Mouse (Mus musculus) kidney, postnatal 0 days (tissue): ENCODE data around the gene Garnl3. TPM values are rescaled to one million over a fixed set of nuclear protein-coding genes. Genes with fewer than 3 reads are reported as not detected.
A peak's percentile ranks its signal among the peaks of the same experiment; 100 is the strongest.

ENCODE experiments used
- ATAC-seq: fragments of 200-750 bp; cut with Nextera tagmentation; replicated peaks from 2 replicates; pipeline ENCODE4 v1.8.0; 2017; ENCODE audit warnings: low read depth, moderate number of reproducible peaks, moderate TSS enrichment, moderate library complexity; ENCODE audit not compliant: low FRiP score
- DNase-seq: peaks from one replicate; pipeline ENCODE4 v3.0.0-alpha.2; 2016; ENCODE audit warnings: low spot score
- H3K27ac ChIP-seq: fragments of 300-500 bp; sonication (generic); 2 replicates; pipeline ENCODE4 v1.5.1; 2014; ENCODE audit warnings: mild to moderate bottlenecking
- H3K27me3 ChIP-seq: fragments of 300-500 bp; sonication (generic); 2 replicates; pipeline ENCODE4 v1.6.1; 2014; ENCODE audit warnings: low read length, mixed read lengths; ENCODE audit not compliant: insufficient read depth
- H3K36me3 ChIP-seq: fragments of 300-500 bp; sonication (generic); 2 replicates; pipeline ENCODE4 v1.6.1; 2014; ENCODE audit warnings: low read length, mixed read lengths; ENCODE audit not compliant: insufficient read depth
- H3K4me1 ChIP-seq: fragments of 300-500 bp; sonication (generic); replicated peaks from 2 replicates; pipeline ENCODE4 v1.6.1; 2014; ENCODE audit warnings: antibody characterized with exemption, low read length, mixed read lengths; ENCODE audit not compliant: insufficient read depth
- H3K4me2 ChIP-seq: fragments of 300-500 bp; sonication (generic); 2 replicates; pipeline ENCODE4 v1.6.1; 2014; ENCODE audit warnings: mild to moderate bottlenecking, low read length, moderate library complexity, mixed read lengths
- H3K4me3 ChIP-seq: fragments of 300-500 bp; sonication (generic); replicated peaks from 2 replicates; pipeline ENCODE4 v1.5.1; 2014; ENCODE audit warnings: low read depth, low read length
- H3K9ac ChIP-seq: fragments of 300-500 bp; sonication (generic); 2 replicates; pipeline ENCODE4 v1.6.1; 2014; ENCODE audit warnings: low read depth, low read length
- H3K9me3 ChIP-seq: fragments of 300-500 bp; sonication (generic); replicated peaks from 2 replicates; pipeline ENCODE4 v1.6.1; 2016; ENCODE audit warnings: low read length, inconsistent platforms, mixed read lengths
- CTCF ChIP-seq: IDR thresholded peaks from 2 replicates; pipeline ENCODE4 v1.5.1; 2016; ENCODE audit warnings: antibody characterized with exemption, low read depth, mild to moderate bottlenecking, moderate library complexity
- WGBS: fragments of 180-500 bp; shearing (Covaris S2); extraction: QIAGEN DNeasy Blood & Tissue Kit; methylation state at CpG from one replicate; pipeline ENCODE4 v1.1.7; 2014; 5-methylcytosine and 5-hydroxymethylcytosine counted together
- polyA plus RNA-seq: library from polyadenylated mRNA; unstranded; fragments of >200 nt; fragmentation: Nextera tagmentation; extraction: Ambion mirVana; gene quantifications from 2 replicates; pipeline ENCODE4 v1.2.1, GENCODE M21; 2015

Gene Garnl3
- polyA plus RNA-seq, 1 experiment from 2014 or later, result 6.6 TPM

DNA sequence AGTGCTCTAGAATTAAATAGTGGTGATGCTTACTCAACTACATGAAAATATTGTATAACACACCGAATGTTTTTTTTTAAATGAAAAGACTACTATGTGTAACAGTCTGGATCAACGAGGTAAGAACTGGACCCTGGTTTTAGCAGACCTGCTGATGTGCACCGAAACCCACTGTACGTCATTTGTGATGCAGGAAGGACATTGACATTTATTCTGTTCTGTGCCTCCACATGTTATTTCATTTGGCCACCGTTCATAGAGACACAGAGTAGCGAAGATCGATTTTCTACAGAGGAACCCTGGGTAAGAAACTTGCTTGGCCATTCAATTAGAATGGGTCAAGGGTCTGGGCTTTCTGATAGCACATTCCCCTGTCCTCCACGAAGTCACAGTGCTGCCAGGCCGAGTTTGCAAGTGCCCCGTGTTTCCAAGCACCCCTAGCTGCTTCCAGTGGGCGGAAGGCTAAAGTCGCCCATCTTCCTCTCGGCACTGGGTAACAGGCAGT lies 165.2 kb downstream of the Garnl3 start:
- Histone ChIP-seq H3K4me1 (peaks cover 5% of the 10 kb centered on the region), H3K4me2 (peak overlapping the region; percentile 69), H3K9me3 (no peaks in the 10 kb centered on the region), H3K27me3 (no peaks in the 10 kb centered on the region), H3K9ac (peak overlapping the region; percentile 69), H3K27ac (peak overlapping the region; percentile 96), H3K4me3 (peak overlapping the region; percentile 51), H3K36me3 (peaks cover 20% of the 10 kb centered on the region; the same call in 1 of the 2 replicates)
- 9% methylated on average over 13 of the region's 13 CpGs for WGBS
- ATAC-seq (no peak), DNase-seq (no peak)
- no peak for TF ChIP-seq CTCF

DNA sequence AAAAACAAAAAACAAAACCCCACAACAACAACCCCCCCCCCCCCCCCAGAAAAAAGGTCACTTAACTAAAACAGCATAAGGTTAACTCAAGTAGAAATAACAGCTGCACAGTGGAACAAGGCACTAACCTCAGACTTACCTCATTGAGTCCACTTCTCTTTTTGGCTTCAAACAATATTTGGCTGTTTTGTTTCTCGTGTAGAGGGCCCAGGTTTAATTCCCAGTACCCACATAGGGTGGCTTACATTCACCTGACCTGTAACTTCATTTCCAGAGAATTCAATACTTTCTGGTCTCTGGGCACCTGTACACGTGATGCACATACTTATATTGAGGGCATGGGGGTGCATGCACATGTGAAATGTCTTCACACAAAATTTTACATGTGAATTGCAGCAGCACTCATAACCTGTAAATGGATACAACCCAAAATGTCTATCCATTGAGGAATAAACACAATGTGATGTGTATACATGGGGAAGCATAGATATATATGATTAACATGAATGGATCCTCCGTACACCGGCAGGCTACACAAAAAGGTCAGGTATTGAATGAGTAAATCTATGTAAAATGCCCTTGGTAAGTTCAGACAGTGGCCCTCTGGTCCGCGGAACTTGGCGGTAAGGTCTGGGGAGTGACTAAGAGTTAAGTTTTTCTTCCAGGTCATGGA lies 165.8 kb downstream of the Garnl3 start:
- Histone ChIP-seq H3K27ac (peak overlapping the region; percentile 96; the same call in 1 of the 2 replicates), H3K4me2 (no peak overlapping the region; the same call in 1 of the 2 replicates), H3K9ac (no peak overlapping the region), H3K36me3 (peaks cover 20% of the 10 kb centered on the region; the same call in 1 of the 2 replicates), H3K4me1 (peaks cover 8% of the 10 kb centered on the region), H3K9me3 (no peaks in the 10 kb centered on the region), H3K4me3 (no peak overlapping the region), H3K27me3 (no peaks in the 10 kb centered on the region)
- DNase-seq, result no peak
- WGBS, result 18% methylated on average over 7 of the region's 7 CpGs
- TF ChIP-seq CTCF, result no peak
- ATAC-seq, result no peak

DNA sequence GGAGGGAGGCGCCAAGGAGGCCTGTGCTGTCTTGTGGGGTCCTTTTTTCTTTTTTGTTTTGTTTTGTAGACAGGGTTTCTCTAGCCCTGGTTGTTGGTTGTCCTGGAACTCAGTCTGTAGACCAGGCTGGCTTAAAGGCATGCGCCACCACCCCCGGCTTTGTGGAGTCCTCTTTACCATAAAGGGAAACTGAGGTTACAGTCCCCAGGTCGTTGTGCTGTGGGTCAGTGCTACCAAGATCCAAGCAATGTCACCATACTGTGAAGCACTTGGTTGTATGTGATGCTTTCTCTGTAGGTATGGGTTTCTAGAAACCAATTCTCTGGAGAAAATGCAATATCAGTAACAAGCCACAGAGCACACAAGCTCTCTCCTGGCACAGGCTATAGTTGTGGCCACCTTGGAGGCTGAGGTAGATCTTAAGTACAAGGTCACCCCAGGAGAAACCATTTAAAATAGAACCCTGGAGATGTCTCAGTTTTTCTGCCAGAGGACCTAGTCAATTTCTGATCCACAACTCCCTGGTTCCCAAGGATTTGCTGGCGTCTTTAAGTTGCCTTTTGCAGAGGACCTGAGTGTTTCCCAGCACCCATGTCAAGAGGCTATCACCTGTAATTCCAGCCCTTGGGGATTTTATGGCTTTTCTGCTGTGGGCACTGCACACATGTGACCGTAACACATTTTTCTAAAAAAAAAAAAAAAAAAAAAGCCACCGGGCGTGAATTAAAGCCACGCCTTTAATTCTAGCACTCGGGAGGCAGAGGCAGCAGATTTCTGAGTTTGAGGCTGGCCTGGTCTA lies 166.6 kb downstream of the Garnl3 start:
- H3K27ac ChIP-seq, result no peak overlapping the region
- 37% methylated on average over 10 of the region's 10 CpGs for WGBS
- no peaks in the 10 kb centered on the region for H3K27me3 ChIP-seq
- ATAC-seq (no peak), DNase-seq (no peak)
- peaks cover 12% of the 10 kb centered on the region for H3K4me1 ChIP-seq
- H3K9ac ChIP-seq, result no peak overlapping the region
- H3K4me3 ChIP-seq, result no peak overlapping the region
- TF ChIP-seq CTCF, result no peak
- H3K4me2 ChIP-seq, result no peak overlapping the region
- H3K36me3 ChIP-seq, result peaks cover 20% of the 10 kb centered on the region; the same call in 1 of the 2 replicates
- H3K9me3 ChIP-seq, result no peaks in the 10 kb centered on the region

DNA sequence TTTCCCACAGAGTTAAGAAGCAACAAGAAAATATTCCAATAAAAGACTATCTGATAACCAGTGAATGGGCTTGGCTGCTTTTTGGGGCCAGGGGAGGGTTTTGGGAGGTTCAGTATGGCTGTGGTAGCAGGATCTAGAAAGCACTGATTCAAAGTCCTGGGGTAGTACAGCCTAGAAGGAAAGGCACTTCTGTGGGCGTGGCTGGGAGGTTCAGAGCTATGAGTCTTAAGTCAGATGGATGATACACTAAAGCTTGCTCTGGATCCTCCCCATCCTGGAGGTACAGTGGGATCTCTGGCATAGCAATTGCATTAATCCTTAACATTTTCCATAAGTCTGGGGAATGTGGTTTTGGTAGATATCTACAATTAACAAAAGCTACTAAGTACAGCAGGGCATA lies 167.5 kb downstream of the Garnl3 start:
- no peak overlapping the region for H3K27ac ChIP-seq
- no peak overlapping the region for H3K9ac ChIP-seq
- WGBS, result 64% methylated on average over 1 of the region's 1 CpGs
- no peak for TF ChIP-seq CTCF
- peaks cover 20% of the 10 kb centered on the region; the same call in 1 of the 2 replicates for H3K36me3 ChIP-seq
- DNase-seq, result no peak
- H3K9me3 ChIP-seq, result no peaks in the 10 kb centered on the region
- H3K27me3 ChIP-seq, result no peaks in the 10 kb centered on the region
- H3K4me2 ChIP-seq, result peak overlapping the region; percentile 72; the same call in 1 of the 2 replicates
- H3K4me3 ChIP-seq, result no peak overlapping the region
- H3K4me1 ChIP-seq, result peaks cover 12% of the 10 kb centered on the region
- ATAC-seq, result no peak

DNA sequence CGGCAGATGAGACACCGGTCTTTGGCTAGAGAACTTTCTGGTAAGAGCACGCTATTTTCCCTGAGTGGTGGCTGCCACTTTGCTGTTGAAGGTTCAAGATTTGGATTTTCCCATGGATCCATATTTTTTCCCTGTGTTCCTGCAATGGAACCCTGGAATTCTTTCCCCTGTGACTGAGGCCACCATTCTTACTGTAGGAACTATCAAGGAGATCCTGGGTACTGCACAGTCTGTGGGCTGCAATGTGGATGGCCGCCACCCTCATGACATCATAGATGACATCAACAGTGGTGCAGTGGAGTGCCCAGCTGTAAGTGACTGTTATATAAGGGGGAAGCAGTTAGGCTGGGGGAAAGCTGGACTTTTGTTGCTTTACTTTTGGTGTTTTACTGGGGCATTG lies 167.9 kb downstream of the Garnl3 start:
- no peak for DNase-seq
- no peak overlapping the region for H3K27ac ChIP-seq
- H3K4me1 ChIP-seq, result peaks cover 12% of the 10 kb centered on the region

DNA sequence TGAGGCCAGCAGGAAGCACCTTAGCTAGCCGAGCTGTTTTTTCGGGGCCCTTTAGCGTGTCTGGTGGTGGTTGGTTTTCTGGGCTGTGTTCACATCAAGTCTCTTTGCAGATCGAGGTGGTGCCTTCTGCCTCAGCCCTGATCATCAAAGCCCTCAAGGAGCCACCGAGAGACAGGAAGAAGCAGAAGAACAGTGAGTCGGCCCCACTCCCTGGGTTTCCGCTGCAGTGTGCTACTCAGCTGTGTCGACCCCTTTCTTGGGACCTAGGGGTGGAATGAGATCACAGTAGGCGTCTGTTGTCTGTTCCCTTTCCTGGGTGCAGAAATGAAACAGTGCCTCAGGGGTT lies 168.6 kb downstream of the Garnl3 start:
- peaks cover 12% of the 10 kb centered on the region for H3K4me1 ChIP-seq
- H3K36me3 ChIP-seq, result peaks cover 20% of the 10 kb centered on the region; the same call in 1 of the 2 replicates
- H3K4me3 ChIP-seq, result peak overlapping the region; percentile 70
- ATAC-seq, result no peak
- no peaks in the 10 kb centered on the region for H3K9me3 ChIP-seq
- WGBS, result 3% methylated on average over 9 of the region's 9 CpGs
- no peaks in the 10 kb centered on the region for H3K27me3 ChIP-seq
- DNase-seq, result no peak
- peak overlapping the region; percentile 90; the same call in 1 of the 2 replicates for H3K27ac ChIP-seq
- TF ChIP-seq CTCF, result no peak
- H3K4me2 ChIP-seq, result peak overlapping the region; percentile 72
- H3K9ac ChIP-seq, result peak overlapping the region; percentile 92

More for the DNA sequence above, 167.9 kb downstream of the Garnl3 start:
- ATAC-seq, result no peak
- peak overlapping the region; percentile 72 for H3K4me2 ChIP-seq
- H3K9ac ChIP-seq, result peak overlapping the region; percentile 92; the same call in 1 of the 2 replicates
- H3K36me3 ChIP-seq, result peaks cover 20% of the 10 kb centered on the region; the same call in 1 of the 2 replicates
- no peaks in the 10 kb centered on the region for H3K9me3 ChIP-seq
- no peaks in the 10 kb centered on the region for H3K27me3 ChIP-seq
- peak overlapping the region; percentile 70 for H3K4me3 ChIP-seq
- no peak for TF ChIP-seq CTCF
- 57% methylated on average over 4 of the region's 4 CpGs for WGBS
